Mouse (Mus musculus) midbrain, embryonic 14.5 days (tissue): ENCODE measurements around the gene Eml6. TPM values are rescaled to one million over a fixed set of nuclear protein-coding genes. Genes with fewer than 3 reads are reported as not detected.

Experiments used
- ATAC-seq: fragments of 200-750 bp; cut with Nextera tagmentation; 2 replicates; pipeline ENCODE4 v1.8.0; 2017; ENCODE audit warnings: moderate number of reproducible peaks, moderate library complexity; ENCODE audit not compliant: low FRiP score, low TSS enrichment
- DNase-seq: peaks from one replicate; pipeline ENCODE4 v3.0.0-alpha.2; 2015
- H3K27ac ChIP-seq: fragments of 300-500 bp; sonication (generic); replicated peaks from 2 replicates; pipeline ENCODE4 v1.5.1; 2014; ENCODE audit warnings: mild to moderate bottlenecking, low read depth, low read length, moderate library complexity
- H3K27me3 ChIP-seq: fragments of 300-500 bp; sonication (generic); 2 replicates; pipeline ENCODE4 v1.6.1; 2014; ENCODE audit warnings: low read length, control low read depth, mixed read lengths; ENCODE audit not compliant: control insufficient read depth, insufficient read depth
- H3K36me3 ChIP-seq: fragments of 300-500 bp; sonication (generic); 2 replicates; pipeline ENCODE4 v1.6.1; 2014; ENCODE audit warnings: low read length, control low read depth; ENCODE audit not compliant: control insufficient read depth, insufficient read depth
- H3K4me1 ChIP-seq: fragments of 300-500 bp; sonication (generic); 2 replicates; pipeline ENCODE4 v1.6.1; 2014; ENCODE audit warnings: mild to moderate bottlenecking, antibody characterized with exemption, low read length, control low read depth; ENCODE audit not compliant: control insufficient read depth, insufficient read depth
- H3K4me2 ChIP-seq: fragments of 300-500 bp; sonication (generic); 2 replicates; pipeline ENCODE4 v1.6.1; 2014; ENCODE audit warnings: mild to moderate bottlenecking, low read length, moderate library complexity
- H3K4me3 ChIP-seq: fragments of 300-500 bp; sonication (generic); replicated peaks from 2 replicates; pipeline ENCODE4 v1.5.1; 2014; ENCODE audit warnings: low read depth, low read length
- H3K9ac ChIP-seq: fragments of 300-500 bp; sonication (generic); replicated peaks from 2 replicates; pipeline ENCODE4 v1.6.1; 2014; ENCODE audit warnings: mild to moderate bottlenecking, low read length, moderate library complexity
- H3K9me3 ChIP-seq: fragments of 300-500 bp; sonication (generic); 2 replicates; pipeline ENCODE4 v1.6.1; 2016; ENCODE audit warnings: low read length, control low read depth, mixed read lengths; ENCODE audit not compliant: control insufficient read depth
- WGBS: fragments of 180-500 bp; shearing (Covaris S2); extraction: QIAGEN DNeasy Blood & Tissue Kit; methylation state at CpG from one replicate; pipeline ENCODE4 v1.1.7; 2014; 5-methylcytosine and 5-hydroxymethylcytosine counted together
- polyA plus RNA-seq: library from polyadenylated mRNA; unstranded; fragments of >200 nt; fragmentation: Nextera tagmentation; extraction: Ambion mirVana; gene quantifications from 2 replicates; pipeline ENCODE4 v1.2.1, GENCODE M21; 2014

Eml6 gene
- polyA plus RNA-seq, 1 experiment from 2014 or later, result 6.8 TPM

DNA sequence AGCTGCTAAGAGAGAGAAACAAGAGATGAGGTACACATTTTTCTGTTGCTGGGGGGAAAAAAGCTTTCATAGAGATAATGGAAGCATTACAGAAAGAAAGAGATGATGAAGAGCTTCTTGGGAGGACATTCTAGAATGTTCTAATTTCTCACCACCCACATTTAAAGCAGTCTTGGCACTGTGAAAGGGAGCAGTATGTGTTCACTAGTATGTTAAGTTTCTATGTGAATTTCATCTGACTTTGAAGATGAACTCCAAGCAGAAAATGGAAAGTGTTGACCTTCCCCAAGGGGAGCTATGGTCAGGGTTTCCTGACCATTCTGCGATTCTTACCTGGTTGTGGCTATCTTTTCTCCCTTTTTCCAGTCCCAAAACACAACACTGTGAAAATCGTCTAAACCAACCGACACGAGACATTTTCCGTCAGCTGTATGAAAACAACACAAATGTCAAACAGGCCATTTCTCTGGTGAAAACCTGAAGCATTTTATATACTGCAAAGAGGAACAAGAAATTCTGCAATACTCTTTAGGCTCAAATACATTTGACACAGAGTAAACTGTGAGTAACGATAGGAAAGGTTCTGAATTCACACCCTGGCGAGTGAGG, 216.7 kb downstream of the Eml6 start:
- H3K9me3 ChIP-seq, result no peaks in the 10 kb centered on the region
- no peaks in the 10 kb centered on the region for H3K27me3 ChIP-seq
- 91% methylated on average over 7 of the region's 7 CpGs for WGBS
- ATAC-seq (no peak), DNase-seq (no peak)
- H3K27ac ChIP-seq, result no peak overlapping the region
- no peak overlapping the region for H3K4me3 ChIP-seq
- H3K4me2 ChIP-seq, result no peak overlapping the region
- H3K9ac ChIP-seq, result no peak overlapping the region
- H3K4me1 ChIP-seq, result no peaks in the 10 kb centered on the region
- no peaks in the 10 kb centered on the region for H3K36me3 ChIP-seq

DNA sequence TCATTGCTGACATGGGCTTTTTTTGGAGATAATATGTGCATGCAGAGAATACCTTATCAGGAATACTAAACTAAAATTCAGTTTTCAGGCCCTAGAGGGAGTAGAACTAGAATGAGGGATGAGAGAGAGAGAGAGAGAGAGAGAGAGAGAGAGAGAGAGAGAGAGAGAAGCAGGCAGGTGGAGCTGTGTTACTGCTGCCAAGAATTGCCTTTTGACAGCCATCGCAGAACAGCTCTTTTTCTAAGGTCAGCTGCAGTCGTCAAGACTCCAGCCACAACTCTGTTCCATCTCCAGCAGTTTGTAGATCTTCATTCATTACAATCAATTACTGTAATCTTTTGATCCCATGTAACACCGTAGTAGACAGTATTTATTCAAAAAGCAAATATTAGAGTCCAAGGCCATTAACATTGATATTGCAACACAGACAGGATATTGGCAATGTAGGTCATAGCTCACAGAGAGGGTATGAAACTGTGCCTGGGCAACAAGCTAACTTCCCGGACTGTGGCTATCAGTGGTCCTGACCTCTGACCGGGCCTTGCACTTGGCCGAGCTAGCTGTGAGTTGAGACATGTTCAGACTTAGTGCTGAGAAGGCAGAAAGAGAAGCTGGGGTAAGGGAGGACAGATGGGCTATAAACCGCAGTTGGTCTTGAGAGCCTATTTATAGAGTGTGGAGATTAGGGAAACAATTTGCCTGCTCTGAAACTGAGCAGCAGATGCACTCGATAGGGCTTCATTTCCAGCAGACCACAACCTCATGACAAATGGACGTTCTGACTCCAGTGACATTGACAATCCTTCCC, 217.5 kb downstream of the Eml6 start:
- DNase-seq (no peak), ATAC-seq (no peak)
- Histone ChIP-seq H3K36me3 (no peaks in the 10 kb centered on the region), H3K9me3 (no peaks in the 10 kb centered on the region), H3K4me2 (no peak overlapping the region), H3K4me1 (no peaks in the 10 kb centered on the region), H3K27me3 (no peaks in the 10 kb centered on the region), H3K4me3 (no peak overlapping the region), H3K27ac (no peak overlapping the region), H3K9ac (no peak overlapping the region)
- 75% methylated on average over 9 of the region's 9 CpGs for WGBS

GRCm38 (mm10) chr11:29807325-29807724, 218.5 kb downstream of the Eml6 start:
- DNase-seq (no peak), ATAC-seq (no peak)
- no peak overlapping the region for H3K4me2 ChIP-seq
- no peaks in the 10 kb centered on the region for H3K27me3 ChIP-seq
- H3K27ac ChIP-seq, result no peak overlapping the region
- H3K4me3 ChIP-seq, result no peak overlapping the region
- no peaks in the 10 kb centered on the region for H3K9me3 ChIP-seq
- no peak overlapping the region for H3K9ac ChIP-seq
- no peaks in the 10 kb centered on the region for H3K4me1 ChIP-seq
- H3K36me3 ChIP-seq, result no peaks in the 10 kb centered on the region
- WGBS, result 81% methylated on average over 5 of the region's 5 CpGs

DNA sequence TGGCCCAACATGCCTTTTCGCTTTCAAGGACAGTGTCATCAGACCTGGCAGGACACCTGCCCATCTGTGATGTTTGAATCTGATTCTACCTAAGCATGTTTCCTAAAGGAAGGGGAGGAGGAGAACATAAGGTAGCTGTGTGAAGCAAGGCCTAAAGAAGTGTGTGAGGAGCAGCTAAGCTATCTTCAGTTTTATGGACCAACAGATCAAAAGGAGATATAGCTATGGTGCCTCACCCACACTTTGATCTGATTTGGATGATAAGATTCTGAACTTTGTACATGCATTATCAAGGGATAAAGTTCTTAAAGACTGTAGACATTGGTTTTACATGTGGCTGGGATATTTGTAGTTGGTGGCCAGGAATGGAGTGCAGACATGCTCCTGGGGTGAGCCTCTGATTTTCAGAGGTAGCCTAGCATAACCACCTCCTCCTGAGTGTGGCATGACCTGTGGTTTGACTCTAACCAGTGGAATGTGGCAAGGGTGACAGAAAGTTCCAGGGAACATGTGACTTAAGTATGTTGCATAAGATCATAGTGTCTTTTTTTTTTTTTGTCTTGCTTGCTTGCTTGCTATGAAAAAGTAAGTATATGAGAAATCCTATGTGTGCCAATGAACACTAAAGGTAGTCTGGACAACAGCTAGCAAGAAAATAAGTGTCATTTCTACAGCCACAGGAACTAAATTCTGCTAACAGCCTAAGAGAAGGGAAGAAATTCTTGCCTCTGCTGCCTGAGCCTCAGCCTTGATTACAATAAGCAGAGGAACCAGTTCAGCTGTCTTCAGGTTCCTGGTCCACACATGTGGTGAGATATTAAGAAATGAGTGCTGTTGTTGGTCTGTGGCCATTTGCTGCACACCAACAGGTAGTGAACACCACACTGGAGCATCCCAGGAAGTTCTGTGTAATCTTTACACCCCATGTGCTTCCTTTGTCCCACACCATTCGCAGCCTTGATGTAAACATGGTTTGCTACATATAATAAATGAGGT, 224.1 kb downstream of the Eml6 start:
- no peaks in the 10 kb centered on the region for H3K4me1 ChIP-seq
- no peak overlapping the region for H3K27ac ChIP-seq
- ATAC-seq (no peak), DNase-seq (no peak)
- 90% methylated on average over 2 of the region's 2 CpGs for WGBS
- H3K36me3 ChIP-seq, result no peaks in the 10 kb centered on the region
- H3K27me3 ChIP-seq, result no peaks in the 10 kb centered on the region
- no peaks in the 10 kb centered on the region for H3K9me3 ChIP-seq
- no peak overlapping the region for H3K9ac ChIP-seq
- no peak overlapping the region for H3K4me3 ChIP-seq
- H3K4me2 ChIP-seq, result no peak overlapping the region

DNA sequence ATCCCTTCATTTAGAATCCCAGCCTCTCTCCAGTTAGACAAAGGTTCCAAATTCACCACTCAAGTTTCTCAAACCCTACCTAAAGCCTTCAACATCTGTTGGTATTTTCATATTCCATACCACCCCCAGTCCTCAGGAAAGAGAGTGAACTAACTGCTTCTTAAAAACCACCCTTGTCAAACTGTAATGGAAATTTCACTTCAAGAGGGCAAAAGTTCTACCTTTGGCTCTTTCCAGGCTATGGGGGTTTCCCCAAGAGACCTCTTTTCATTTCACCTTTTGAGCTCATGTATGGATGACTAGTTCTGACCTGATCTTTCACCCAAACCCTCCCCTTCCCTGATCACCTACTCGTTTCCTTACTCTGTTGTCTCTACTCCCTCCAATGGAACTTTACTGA, 226.0 kb downstream of the Eml6 start:
- Histone ChIP-seq H3K27ac (no peak overlapping the region), H3K4me2 (no peak overlapping the region), H3K36me3 (no peaks in the 10 kb centered on the region; the same call in 1 of the 2 replicates), H3K4me3 (no peak overlapping the region), H3K4me1 (no peaks in the 10 kb centered on the region), H3K27me3 (no peaks in the 10 kb centered on the region), H3K9ac (no peak overlapping the region), H3K9me3 (no peaks in the 10 kb centered on the region)
- WGBS, result 70% methylated on average over 1 of the region's 1 CpGs
- DNase-seq (no peak), ATAC-seq (no peak)

DNA sequence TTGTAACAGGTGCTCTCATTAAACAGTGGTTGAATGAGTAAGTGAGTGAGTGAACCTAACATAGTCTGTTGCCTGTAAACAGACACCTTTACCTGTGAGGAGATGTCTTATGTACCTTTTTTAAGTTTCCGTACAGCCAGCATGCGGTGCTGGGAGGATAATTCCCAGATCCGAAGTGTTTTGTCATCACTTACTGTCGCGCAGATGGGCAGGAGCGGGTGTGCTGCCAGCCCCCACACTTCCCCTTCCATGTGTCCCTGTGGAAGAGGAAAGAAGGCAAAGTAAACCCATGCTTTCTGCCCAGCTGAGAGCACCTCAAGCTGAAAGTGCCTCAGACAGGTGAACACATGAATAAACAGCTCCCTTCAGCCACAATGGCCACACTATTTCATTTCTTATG, 230.7 kb downstream of the Eml6 start:
- Histone ChIP-seq H3K9me3 (no peaks in the 10 kb centered on the region), H3K4me3 (no peak overlapping the region), H3K4me1 (no peaks in the 10 kb centered on the region), H3K27me3 (no peaks in the 10 kb centered on the region), H3K36me3 (peaks cover 6% of the 10 kb centered on the region), H3K9ac (no peak overlapping the region), H3K4me2 (no peak overlapping the region), H3K27ac (no peak overlapping the region)
- DNase-seq (no peak), ATAC-seq (no peak)
- 98% methylated on average over 6 of the region's 6 CpGs for WGBS

DNA sequence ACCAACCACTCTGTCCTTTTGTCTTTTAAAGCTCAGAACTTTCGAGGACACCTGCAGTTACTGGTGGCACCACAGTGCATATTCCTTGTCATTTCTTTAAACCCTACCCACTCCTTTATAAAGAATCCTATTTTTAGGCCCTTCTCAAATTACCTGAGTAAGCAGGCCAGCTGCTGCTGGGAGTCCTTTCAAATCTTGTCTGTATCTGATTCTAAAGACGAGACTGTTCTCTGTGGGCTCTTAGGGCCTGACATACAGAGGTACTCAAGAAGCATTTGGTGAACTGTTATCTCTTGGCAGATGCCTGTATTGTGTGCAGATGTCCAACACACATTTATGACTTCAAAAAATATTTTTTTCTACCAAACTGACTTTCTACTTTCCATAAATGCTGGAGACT, 231.4 kb downstream of the Eml6 start:
- no peak overlapping the region for H3K27ac ChIP-seq
- no peak overlapping the region for H3K4me3 ChIP-seq
- no peaks in the 10 kb centered on the region for H3K9me3 ChIP-seq
- DNase-seq, result no peak
- no peak overlapping the region for H3K9ac ChIP-seq
- H3K27me3 ChIP-seq, result no peaks in the 10 kb centered on the region
- H3K36me3 ChIP-seq, result peaks cover 6% of the 10 kb centered on the region
- WGBS, result 56% methylated on average over 2 of the region's 2 CpGs
- no peak overlapping the region for H3K4me2 ChIP-seq
- ATAC-seq, result no peak
- no peaks in the 10 kb centered on the region for H3K4me1 ChIP-seq

DNA sequence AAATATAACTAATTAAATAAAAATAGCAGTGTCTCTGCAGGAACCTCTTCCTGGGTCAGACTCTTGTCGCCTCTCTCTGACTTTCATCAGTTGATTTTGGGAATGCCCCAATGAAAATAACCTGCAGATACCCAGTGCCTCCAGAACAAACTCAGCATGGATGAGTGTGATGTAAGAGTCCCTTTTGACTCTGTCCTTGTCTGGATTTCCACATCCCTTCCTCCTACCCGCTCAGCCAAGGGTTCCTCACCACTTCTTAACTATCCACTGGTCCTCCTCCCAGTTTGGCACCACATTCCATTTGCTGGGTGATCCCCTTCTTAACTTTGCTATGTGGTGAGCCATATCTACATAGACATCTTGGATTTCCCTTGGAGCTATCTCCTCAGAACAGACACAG, 235.0 kb downstream of the Eml6 start:
- no peak for ATAC-seq
- Histone ChIP-seq H3K27me3 (no peaks in the 10 kb centered on the region), H3K9ac (no peak overlapping the region), H3K36me3 (peaks cover 6% of the 10 kb centered on the region), H3K27ac (no peak overlapping the region), H3K4me1 (peaks cover 6% of the 10 kb centered on the region; the same call in 1 of the 2 replicates), H3K4me3 (no peak overlapping the region), H3K4me2 (no peak overlapping the region), H3K9me3 (no peaks in the 10 kb centered on the region)
- 84% methylated on average over 2 of the region's 2 CpGs for WGBS
- no peak for DNase-seq
